Mouse (Mus musculus) heart, postnatal 0 days (tissue): ENCODE data around the gene Map3k19. TPM values are rescaled to one million over a fixed set of nuclear protein-coding genes. Genes with fewer than 3 reads are reported as not detected.

Experiments used
- ATAC-seq: fragments of 200-750 bp; cut with Nextera tagmentation; 2 replicates; pipeline ENCODE4 v1.8.0; 2017; ENCODE audit warnings: low read depth, moderate number of reproducible peaks, moderate library complexity; ENCODE audit not compliant: insufficient read depth
- DNase-seq: peaks from one replicate; pipeline ENCODE4 v3.0.0-alpha.2; 2016; ENCODE audit warnings: low spot score
- H3K27ac ChIP-seq: fragments of 300-500 bp; sonication (generic); 2 replicates; pipeline ENCODE4 v1.5.1; 2014; ENCODE audit warnings: low read depth, mild to moderate bottlenecking
- H3K27me3 ChIP-seq: fragments of 300-500 bp; sonication (generic); 2 replicates; pipeline ENCODE4 v1.6.1; 2014; ENCODE audit warnings: low read length, mixed read lengths; ENCODE audit not compliant: control insufficient read depth, insufficient read depth
- H3K36me3 ChIP-seq: fragments of 300-500 bp; sonication (generic); replicated peaks from 2 replicates; pipeline ENCODE4 v1.6.1; 2014; ENCODE audit warnings: low read length, mixed read lengths; ENCODE audit not compliant: control insufficient read depth, insufficient read depth
- H3K4me1 ChIP-seq: fragments of 300-500 bp; sonication (generic); 2 replicates; pipeline ENCODE4 v1.6.1; 2014; ENCODE audit warnings: antibody characterized with exemption; ENCODE audit not compliant: control insufficient read depth, insufficient read depth
- H3K4me2 ChIP-seq: fragments of 300-500 bp; sonication (generic); 2 replicates; pipeline ENCODE4 v1.6.1; 2014; ENCODE audit warnings: low read depth, mild to moderate bottlenecking, low read length, moderate library complexity
- H3K4me3 ChIP-seq: fragments of 300-500 bp; sonication (generic); 2 replicates; pipeline ENCODE4 v1.5.1; 2014; ENCODE audit warnings: low read depth, low read length
- H3K9ac ChIP-seq: fragments of 300-500 bp; sonication (generic); replicated peaks from 2 replicates; pipeline ENCODE4 v1.6.1; 2014; ENCODE audit warnings: low read depth, low read length, mixed read lengths
- H3K9me3 ChIP-seq: fragments of 300-500 bp; sonication (generic); replicated peaks from 2 replicates; pipeline ENCODE4 v1.6.1; 2016; ENCODE audit warnings: low read length; ENCODE audit not compliant: control insufficient read depth
- CTCF ChIP-seq: IDR thresholded peaks from 2 replicates; pipeline ENCODE4 v1.5.1; 2016; ENCODE audit warnings: antibody characterized with exemption, control low read depth, low read depth
- EP300 ChIP-seq: IDR thresholded peaks from 2 replicates; pipeline ENCODE4 v1.6.1; 2016; ENCODE audit warnings: antibody characterized with exemption, low read depth
- WGBS: fragments of 180-500 bp; shearing (Covaris S2); extraction: QIAGEN DNeasy Blood & Tissue Kit; methylation state at CpG from one replicate; pipeline ENCODE4 v1.1.7; 2014; 5-methylcytosine and 5-hydroxymethylcytosine counted together
- polyA plus RNA-seq: library from polyadenylated mRNA; unstranded; fragments of >200 nt; fragmentation: Nextera tagmentation; extraction: Ambion mirVana; gene quantifications from 2 replicates; pipeline ENCODE4 v1.2.1, GENCODE M21; 2015
- total RNA-seq: library from RNA; depleted of rRNA; stranded (reverse); fragments of >200 nt; gene quantifications from 2 replicates; pipeline ENCODE4 v1.2.3, GENCODE M21; 2014; ENCODE audit warnings: low replicate concordance; rRNA removed

Map3k19 gene
- total and polyA plus RNA-seq, 2 experiments from 2014 or later: not detected

GRCm38 (mm10) chr1:127773803-127774500 is 80.9 kb downstream of the Map3k19 start, which contains the start of gene Ccnt2:
Gene Ccnt2, plus strand, starts transcription at chr1:127774164.
- peak within 1 kb of the TSS; percentile 98 for H3K27ac ChIP-seq
- TF ChIP-seq EP300 (no peak), CTCF (peak; percentile 4; the same call in 1 of the 2 replicates)
- under 1% methylated on average over 62 of the region's 63 CpGs for WGBS

GRCm38 (mm10) chr1:127773198-127773802 is 81.5 kb downstream of the Map3k19 start:
- WGBS: 1% methylated on average over 14 of the region's 14 CpGs
- TF ChIP-seq EP300 (no peak), CTCF (no peak)

More at GRCm38 (mm10) chr1:127773803-127774500, 80.9 kb downstream of the Map3k19 start, which contains the start of gene Ccnt2:
- H3K9ac ChIP-seq: peak within 1 kb of the TSS; percentile 96
- ATAC-seq: peak; percentile 98
- no peaks in the 10 kb centered on the region for H3K9me3 ChIP-seq
- H3K27me3 ChIP-seq: no peaks in the 10 kb centered on the region
- DNase-seq: peak; percentile 100
- H3K4me1 ChIP-seq: peaks cover 20% of the 10 kb centered on the region
- no peaks in the 10 kb centered on the region for H3K36me3 ChIP-seq
- peak within 1 kb of the TSS; percentile 86 for H3K4me3 ChIP-seq
- peak within 1 kb of the TSS; percentile 81 for H3K4me2 ChIP-seq

GRCm38 (mm10) chr1:127766741-127767140 is 88.1 kb downstream of the Map3k19 start:
- Histone ChIP-seq H3K9ac (no peak overlapping the region), H3K9me3 (no peaks in the 10 kb centered on the region), H3K4me3 (no peak overlapping the region), H3K4me1 (no peaks in the 10 kb centered on the region), H3K4me2 (no peak overlapping the region), H3K36me3 (no peaks in the 10 kb centered on the region), H3K27me3 (no peaks in the 10 kb centered on the region), H3K27ac (no peak overlapping the region)
- WGBS: 80% methylated on average over 2 of the region's 2 CpGs
- ATAC-seq (no peak), DNase-seq (no peak)
- TF ChIP-seq EP300: no peak
- TF ChIP-seq CTCF: no peak

More at GRCm38 (mm10) chr1:127773198-127773802, 81.5 kb downstream of the Map3k19 start:
- peak overlapping the region; percentile 86 for H3K4me3 ChIP-seq
- H3K27ac ChIP-seq: peak overlapping the region; percentile 93
- H3K9ac ChIP-seq: peak overlapping the region; percentile 57
- DNase-seq: peak; percentile 26
- H3K4me2 ChIP-seq: peak overlapping the region; percentile 56
- no peaks in the 10 kb centered on the region for H3K36me3 ChIP-seq
- H3K4me1 ChIP-seq: peaks cover 20% of the 10 kb centered on the region
- H3K27me3 ChIP-seq: no peaks in the 10 kb centered on the region
- ATAC-seq: peak; percentile 1; the same call in 1 of the 2 replicates
- H3K9me3 ChIP-seq: no peaks in the 10 kb centered on the region

GRCm38 (mm10) chr1:127765468-127765867 is 89.4 kb downstream of the Map3k19 start:
- 55% methylated on average over 2 of the region's 2 CpGs for WGBS
- Histone ChIP-seq H3K4me1 (no peaks in the 10 kb centered on the region), H3K4me3 (no peak overlapping the region), H3K4me2 (no peak overlapping the region), H3K36me3 (no peaks in the 10 kb centered on the region), H3K27me3 (no peaks in the 10 kb centered on the region), H3K9ac (no peak overlapping the region), H3K27ac (no peak overlapping the region), H3K9me3 (no peaks in the 10 kb centered on the region)
- TF ChIP-seq EP300 (no peak), CTCF (peak; percentile 60)
- DNase-seq (no peak), ATAC-seq (no peak)

Other genes with a start within 250 kb of the Map3k19 start
- 6.2 and 16.6 TPM in 2 replicates for gene Tmem163, start 175.5 kb downstream of the Map3k19 start, total RNA-seq
- 17.3 and 21.1 TPM in 2 replicates for gene Tmem163, start 175.5 kb downstream of the Map3k19 start, polyA plus RNA-seq
- gene Acmsd, start 125.6 kb downstream of the Map3k19 start, total RNA-seq: 0.12 TPM in 1 of 2 replicates, not detected in the other
- gene Acmsd, start 125.6 kb downstream of the Map3k19 start, polyA plus RNA-seq: 0.05 and 0.18 TPM in 2 replicates
- 26.6 and 30.6 TPM in 2 replicates for gene Ccnt2, start 80.9 kb downstream of the Map3k19 start, total RNA-seq
- 37.4 and 42.4 TPM in 2 replicates for gene Ccnt2, start 80.9 kb downstream of the Map3k19 start, polyA plus RNA-seq
- 39.8 and 43.9 TPM in 2 replicates for gene Rab3gap1, start 13.7 kb upstream of the Map3k19 start, total RNA-seq
- gene Rab3gap1, start 13.7 kb upstream of the Map3k19 start, polyA plus RNA-seq: 21.4 and 22.7 TPM in 2 replicates
- 2.1 and 28.1 TPM in 2 replicates for gene Zranb3, start 248.0 kb upstream of the Map3k19 start, total RNA-seq
- gene Zranb3, start 248.0 kb upstream of the Map3k19 start, polyA plus RNA-seq: 1.9 and 2.4 TPM in 2 replicates
- gene R3hdm1, start 248.3 kb upstream of the Map3k19 start, total RNA-seq: 23.9 and 34.9 TPM in 2 replicates
- 35.9 and 44.4 TPM in 2 replicates for gene R3hdm1, start 248.3 kb upstream of the Map3k19 start, polyA plus RNA-seq